Mouse (Mus musculus) MEL (cell line): Measurements from ENCODE around the gene Gpd1. TPM values are rescaled to one million over a fixed set of nuclear protein-coding genes. Genes with fewer than 3 reads are reported as not detected.

Experiments
- DNase-seq: peaks from one replicate; pipeline ENCODE4 v3.0.0; 2011; ENCODE audit warnings: low read depth, low spot score
- H3K27ac ChIP-seq: 2 replicates; pipeline ENCODE4 v1.5.1; 2012; ENCODE audit warnings: low read depth, mild to moderate bottlenecking, control low read depth, low read length, moderate library complexity; ENCODE audit not compliant: control insufficient read depth
- H3K27me3 ChIP-seq, 2 experiments: fragments of 150-350 bp in 1 of 2; sonication (generic) in 1 of 2; 2 replicates each; pipeline ENCODE4 v1.6.1; 2012; ENCODE audit warnings: low read length in 2 of 2, mild to moderate bottlenecking in 2 of 2, improper control_type of control experiment in 1 of 2, moderate library complexity in 1 of 2; ENCODE audit not compliant: insufficient read depth in 2 of 2, control insufficient read depth in 1 of 2
- H3K36me3 ChIP-seq, 2 experiments: 2 replicates each; pipeline ENCODE4 v1.6.1; 2012 to 2014; ENCODE audit warnings: low read length in 2 of 2, improper control_type of control experiment in 1 of 2, inconsistent platforms in 1 of 2, mild to moderate bottlenecking in 1 of 2; ENCODE audit not compliant: insufficient read depth in 2 of 2, control insufficient read depth in 1 of 2
- H3K4me1 ChIP-seq, 2 experiments: fragments of 150-350 bp in 1 of 2; sonication (generic) in 1 of 2; 2 replicates each; pipeline ENCODE4 v1.6.1; 2012; ENCODE audit warnings: low read length in 2 of 2, improper control_type of control experiment in 1 of 2, mild to moderate bottlenecking in 1 of 2; ENCODE audit not compliant: insufficient read depth in 2 of 2, control insufficient read depth in 1 of 2
- H3K4me3 ChIP-seq, 2 experiments: fragments of 150-350 bp in 1 of 2; sonication (generic) in 1 of 2; 2 replicates each; pipeline ENCODE4 v1.5.1; 2012; ENCODE audit warnings: low read depth in 2 of 2, low read length in 2 of 2, mild to moderate bottlenecking in 2 of 2, moderate library complexity in 2 of 2, control low read depth in 1 of 2, improper control_type of control experiment in 1 of 2; ENCODE audit not compliant: control insufficient read depth in 1 of 2, insufficient read depth in 1 of 2
- H3K79me2 ChIP-seq: 2 replicates; pipeline ENCODE4 v1.6.1; 2012; ENCODE audit warnings: mild to moderate bottlenecking, low read length, moderate library complexity; ENCODE audit not compliant: control insufficient read depth, poor library complexity, insufficient read depth
- H3K9ac ChIP-seq: 2 replicates; pipeline ENCODE4 v1.6.1; 2012; ENCODE audit warnings: low read depth, mild to moderate bottlenecking, control low read depth, low read length, moderate library complexity; ENCODE audit not compliant: control insufficient read depth, poor library complexity, severe bottlenecking
- H3K9me3 ChIP-seq: fragments of 150-350 bp; sonication (generic); replicated peaks from 2 replicates; pipeline ENCODE4 v1.6.1; 2012; ENCODE audit warnings: mild to moderate bottlenecking, low read length, improper control_type of control experiment, moderate library complexity; ENCODE audit not compliant: insufficient read depth
- ELF1 ChIP-seq: IDR thresholded peaks from 2 replicates; pipeline ENCODE4 v1.6.1; 2014; ENCODE audit warnings: low read depth, mild to moderate bottlenecking, inconsistent platforms, low read length, improper control_type of control experiment, moderate library complexity
- USF2 ChIP-seq, 2 experiments: IDR thresholded peaks; 2 replicates each; pipeline ENCODE4 v1.6.1; 2011 to 2012; ENCODE audit warnings: improper control_type of control experiment in 2 of 2, low read length in 2 of 2, borderline replicate concordance in 1 of 2, inconsistent platforms in 1 of 2, low read depth in 1 of 2, mild to moderate bottlenecking in 1 of 2; ENCODE audit not compliant: insufficient read depth in 1 of 2
- polyA plus RNA-seq, 2 experiments: library from polyadenylated mRNA; stranded (reverse) in 1 of 2; unstranded in 1 of 2; fragments of >175 nt in 1 of 2; fragments of >200 nt in 1 of 2; gene quantifications; 2 replicates each; pipeline versions ENCODE4 v1.2.1 to v1.2.4; 2012; ENCODE audit warnings: low replicate concordance in 2 of 2, low read depth in 1 of 2; ENCODE audit not compliant: insufficient read length in 2 of 2, insufficient read depth in 1 of 2, missing spikeins in 1 of 2
- total RNA-seq: library from RNA; depleted of rRNA; stranded (reverse); fragments of 300-350 nt; gene quantifications from 2 replicates; pipeline ENCODE4 v1.2.3, GENCODE M21; 2012; rRNA removed

Gpd1 gene
- total and polyA plus RNA-seq, 3 experiments: 0.23 to 0.52 TPM; not detected in 1

DNA sequence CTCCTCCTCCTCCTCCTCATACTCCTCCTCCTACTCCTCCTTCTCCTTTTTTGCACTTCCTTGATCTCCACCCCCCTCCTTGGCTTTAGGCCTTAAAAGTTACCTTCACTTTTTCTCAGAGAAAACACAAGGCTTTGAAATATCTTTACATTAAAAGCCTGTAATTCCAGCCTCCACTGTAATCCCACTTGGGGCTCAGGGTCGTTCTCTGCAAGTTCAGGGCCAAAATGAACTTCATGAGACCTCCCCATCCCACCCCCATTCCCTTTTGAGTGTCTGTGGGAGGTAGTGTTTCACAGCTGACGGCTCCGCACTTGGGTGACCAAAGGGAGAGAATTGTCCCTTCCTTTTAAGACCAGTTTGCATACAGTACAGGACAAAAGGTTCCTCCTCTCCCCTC lies 55.6 kb downstream of the Gpd1 start:
- no peaks in the 10 kb centered on the region; the same call in 1 of the 2 replicates for H3K79me2 ChIP-seq
- peak overlapping the region; percentile 22; the same call in 1 of the 2 replicates for H3K9ac ChIP-seq
- H3K36me3 ChIP-seq: peaks cover 0 to 20% of the 10 kb centered on the region in 2 experiments; a peak in 2 of 4 replicates
- DNase-seq: no peak
- no peak for TF ChIP-seq USF2 (IDR thresholded peaks at IDR 0.05; ENCODE audit: borderline replicate concordance in 1 of 2, insufficient read depth in 1 of 2, low read depth in 1 of 2, low read length in 2 of 2)
- TF ChIP-seq ELF1: 0 out of 2 replicates have a peak, but pooled peaks have one; percentile 45
- H3K27me3 ChIP-seq: no peaks in the 10 kb centered on the region
- no peaks in the 10 kb centered on the region for H3K9me3 ChIP-seq
- H3K4me1 ChIP-seq: peaks cover 7 to 10% of the 10 kb centered on the region in 2 experiments
- peak overlapping the region in 1 of 2 experiments; percentile 14; a peak in 1 of 4 replicates for H3K4me3 ChIP-seq
- H3K27ac ChIP-seq: peak overlapping the region; percentile 26; the same call in 1 of the 2 replicates

Other genes starting within 250 kb of the Gpd1 start
- gene Bcdin3d, start 242.8 kb upstream of the Gpd1 start, total RNA-seq: 7.8 and 8.8 TPM in 2 replicates
- gene Bcdin3d, start 242.8 kb upstream of the Gpd1 start, polyA plus RNA-seq: 10 to 100 TPM; 13.7 to 31.3 TPM
- 0.08 and 0.10 TPM in 2 replicates for gene Faim2, start 189.3 kb upstream of the Gpd1 start, total RNA-seq
- gene Faim2, start 189.3 kb upstream of the Gpd1 start, polyA plus RNA-seq: under 1 TPM in 1 of 2 experiments, not detected in 1; 0.06 TPM
- gene Aqp2, start 138.5 kb upstream of the Gpd1 start, total RNA-seq: not detected in 2 replicates
- gene Aqp2, start 138.5 kb upstream of the Gpd1 start, polyA plus RNA-seq: not detected
- gene Aqp5, start 126.7 kb upstream of the Gpd1 start, total RNA-seq: not detected in 2 replicates
- gene Aqp5, start 126.7 kb upstream of the Gpd1 start, polyA plus RNA-seq: not detected
- gene Aqp6, start 116.1 kb upstream of the Gpd1 start, total RNA-seq: not detected in 2 replicates
- not detected for gene Aqp6, start 116.1 kb upstream of the Gpd1 start, polyA plus RNA-seq
- gene Racgap1, start 65.9 kb upstream of the Gpd1 start, total RNA-seq: 126 and 136 TPM in 2 replicates
- 100 to 1,000 TPM; 149 to 367 TPM for gene Racgap1, start 65.9 kb upstream of the Gpd1 start, polyA plus RNA-seq
- 0.08 TPM in 1 of 2 replicates, not detected in the other for gene Asic1, start 47.1 kb upstream of the Gpd1 start, total RNA-seq
- 1 to 10 TPM in 1 of 2 experiments, not detected in 1; 1.0 TPM for gene Asic1, start 47.1 kb upstream of the Gpd1 start, polyA plus RNA-seq
- 19.5 and 20.1 TPM in 2 replicates for gene Smarcd1, start 15.4 kb upstream of the Gpd1 start, total RNA-seq
- gene Smarcd1, start 15.4 kb upstream of the Gpd1 start, polyA plus RNA-seq: 100 to 1,000 TPM in 1 of 2 experiments, 10 to 100 TPM in 1; 72.5 to 247 TPM
- gene Gm17349, start 12.0 kb upstream of the Gpd1 start, total RNA-seq: 1.7 and 2.1 TPM in 2 replicates
- not detected for gene Gm17349, start 12.0 kb upstream of the Gpd1 start, polyA plus RNA-seq
- gene Cox14, start 8.1 kb downstream of the Gpd1 start, total RNA-seq: 117 and 125 TPM in 2 replicates
- 100 to 1,000 TPM in 1 of 2 experiments, not detected in 1; 113 TPM for gene Cox14, start 8.1 kb downstream of the Gpd1 start, polyA plus RNA-seq
- 21.8 and 31.5 TPM in 2 replicates for gene Cers5, start 55.4 kb downstream of the Gpd1 start, total RNA-seq
- gene Cers5, start 55.4 kb downstream of the Gpd1 start, polyA plus RNA-seq: 10 to 100 TPM in 1 of 2 experiments, not detected in 1; 43.5 TPM
- 0.88 and 1.1 TPM in 2 replicates for gene Lima1, start 157.9 kb downstream of the Gpd1 start, total RNA-seq
- gene Lima1, start 157.9 kb downstream of the Gpd1 start, polyA plus RNA-seq: 1 to 10 TPM in 1 of 2 experiments, not detected in 1; 7.9 TPM
- gene Fam186a, start 249.5 kb downstream of the Gpd1 start, total RNA-seq: not detected in 2 replicates
- gene Fam186a, start 249.5 kb downstream of the Gpd1 start, polyA plus RNA-seq: not detected